In genomic region chr4:46276851-46277581, GRCm38 (mm10) we compare ENCODE assay signal across 7 mouse cellular contexts.
A peak's percentile ranks its signal among the peaks of the same experiment; 100 is the strongest.
DNase-seq lines count a peak whose midpoint lies in the region; ATAC-seq and TF ChIP-seq lines count a peak whose summit lies in the region.

No protein-coding gene starts in this region.

- DNase-seq in 3134 (ENCODE audit: extremely low read depth, insufficient read length, low spot score) = peak; percentile 54
- no peak for DNase-seq in heart, embryonic 10.5 days (ENCODE audit: low spot score)
- peak; percentile 23 to 45 for DNase-seq in kidney, postnatal 25 days
- no peak for DNase-seq in layer of hippocampus, adult 18-20 months (ENCODE audit: low spot score in 2 of 2)
- no peak for DNase-seq in cerebellum, postnatal 4 days (ENCODE audit: low spot score in 2 of 2)

- peak overlapping the region; percentile 32 for H3K4me2 ChIP-seq in midbrain, embryonic 12.5 days (replicated peaks)

- H3K27me3 ChIP-seq in E14TG2a.4 (ENCODE audit: insufficient read depth, low read length) = peaks cover 20% of the 10 kb centered on the region
- H3K27me3 ChIP-seq in heart, embryonic 10.5 days (ENCODE audit: insufficient read depth, poor library complexity, severe bottlenecking) = peaks cover 63% of the 10 kb centered on the region
- H3K27me3 ChIP-seq in midbrain, embryonic 12.5 days = peaks cover 65% of the 10 kb centered on the region

- H3K9me3 ChIP-seq in E14TG2a.4 (ENCODE audit: low read length) = no peaks in the 10 kb centered on the region
- H3K9me3 ChIP-seq in heart, embryonic 10.5 days = no peaks in the 10 kb centered on the region
- no peaks in the 10 kb centered on the region for H3K9me3 ChIP-seq in midbrain, embryonic 12.5 days

- H3K9ac ChIP-seq in midbrain, embryonic 12.5 days (replicated peaks) = no peak overlapping the region

- H3K27ac ChIP-seq in heart, embryonic 10.5 days = peak overlapping the region; percentile 52
- no peak overlapping the region for H3K27ac ChIP-seq in midbrain, embryonic 12.5 days (replicated peaks)

- TF ChIP-seq CTCF in E14TG2a.4 (conservative IDR thresholded peaks at IDR 0.05; ENCODE audit: low read length) = no peak

- peak; percentile 27; the same call in 1 of the 2 replicates for ATAC-seq in midbrain, embryonic 12.5 days (ENCODE audit: low FRiP score, low read depth)

- peak overlapping the region; percentile 37; the same call in 1 of the 2 replicates for H3K4me3 ChIP-seq in E14TG2a.4 (replicated peaks; ENCODE audit: low read length)
- peak overlapping the region; percentile 12; the same call in 1 of the 2 replicates for H3K4me3 ChIP-seq in heart, embryonic 10.5 days
- H3K4me3 ChIP-seq in midbrain, embryonic 12.5 days = no peak overlapping the region

- 5% methylated on average over 19 of the region's 19 CpGs for WGBS in heart, embryonic 10.5 days
- WGBS in midbrain, embryonic 12.5 days = 7% methylated on average over 19 of the region's 19 CpGs

- no peaks in the 10 kb centered on the region for H3K36me3 ChIP-seq in E14TG2a.4 (ENCODE audit: insufficient read depth, low read length)
- no peaks in the 10 kb centered on the region for H3K36me3 ChIP-seq in heart, embryonic 10.5 days
- H3K36me3 ChIP-seq in midbrain, embryonic 12.5 days = no peaks in the 10 kb centered on the region

- peaks cover 12% of the 10 kb centered on the region for H3K4me1 ChIP-seq in E14TG2a.4 (replicated peaks; ENCODE audit: low read depth, low read length)
- H3K4me1 ChIP-seq in heart, embryonic 10.5 days = peaks cover 17% of the 10 kb centered on the region
- peaks cover 12% of the 10 kb centered on the region for H3K4me1 ChIP-seq in midbrain, embryonic 12.5 days

Comparison
In these comparisons a context has a peak if more than half of its experiments do, and no peak if none do; other contexts are left out.
1. DNase-seq: peak in 3134 (single experiment) and kidney, postnatal 25 days (2 of 2); none in heart, embryonic 10.5 days (single experiment), layer of hippocampus, adult 18-20 months (0 of 2) and cerebellum, postnatal 4 days (0 of 2).